Mouse (Mus musculus): ENCODE measurements at regions not wholly inside any gene's neighbourhood (a gene's known extent, or its start where the extent isn't known, plus 50 kb on each side); places are given as distances from the start of the nearest gene placed in this dataset.

DNA sequence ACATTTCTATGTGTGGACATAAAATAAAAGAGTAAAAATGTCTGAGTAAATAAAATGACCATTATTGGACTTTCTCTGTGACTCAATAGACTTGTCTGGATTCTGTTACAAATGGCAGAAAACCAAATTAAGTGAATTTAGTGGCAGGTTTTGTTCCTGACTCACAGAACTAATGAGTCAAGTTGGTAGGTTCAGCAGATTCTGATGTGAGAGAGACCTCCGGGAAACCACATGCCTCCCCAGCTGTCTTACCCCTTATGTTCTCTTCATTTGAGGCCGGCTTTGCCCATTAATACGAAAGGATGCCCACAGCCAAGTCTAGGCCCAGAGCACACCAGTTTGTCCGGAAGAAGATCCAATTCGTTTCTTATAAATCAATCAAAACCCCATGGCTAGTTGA, 59.4 kb upstream of the Rbms1 start:
- Histone ChIP-seq H3K27me3 (replicated peaks) (no peaks in the 10 kb centered on the region), H3K4me1 (ENCODE audit: control insufficient read depth in 1 of 2, insufficient read depth in 2 of 2) (no peaks in the 10 kb centered on the region), H3K36me3 (replicated peaks in 1 of 2; ENCODE audit: control insufficient read depth in 1 of 2, insufficient read depth in 1 of 2, low read length in 1 of 2) (no peaks in the 10 kb centered on the region), H3K79me2 (replicated peaks; ENCODE audit: control insufficient read depth, extremely low read depth, insufficient read depth, poor library complexity, severe bottlenecking) (no peaks in the 10 kb centered on the region), H3K9me3 (replicated peaks; ENCODE audit: low read length) (no peaks in the 10 kb centered on the region), H3K4me2 (ENCODE audit: insufficient read depth, low read depth, poor library complexity, severe bottlenecking) (no peak overlapping the region), H3K9ac (ENCODE audit: insufficient read depth, low read depth) (no peak overlapping the region), H3K4me3 (replicated peaks in 1 of 3; ENCODE audit: low read depth in 2 of 3, low read length in 2 of 3, poor library complexity in 1 of 3) (no peak overlapping the region), H3K27ac (ENCODE audit: insufficient read depth, low read depth) (no peak overlapping the region)
- DNase-seq (ENCODE audit: extremely low read depth): no peak
- dilution Hi-C loops (cut with MboI; ENCODE audit: extremely low pct_ligation_motif_present, extremely low pct_unique_long_range_greater_than_20kb, low sequenced_read_pairs): no loop called here
- in situ Hi-C loops (cut with MboI; ENCODE audit: low pct_ligation_motif_present, low pct_unique_long_range_greater_than_20kb, low sequenced_read_pairs): no loop called here
- TF ChIP-seq RCOR1 (conservative IDR thresholded peaks at IDR 0.05; ENCODE audit: low read depth, low read length) (no peak), MAX (IDR thresholded peaks at IDR 0.05; ENCODE audit: low read length) (no peak), TCF12 (IDR thresholded peaks at IDR 0.05; ENCODE audit: low read depth, low read length) (no peak), GABPA (IDR thresholded peaks at IDR 0.05; ENCODE audit: insufficient replicate concordance, low read depth, low read length) (no peak), PAX5 (IDR thresholded peaks at IDR 0.05; ENCODE audit: low read length) (no peak), SMC3 (IDR thresholded peaks at IDR 0.05; ENCODE audit: low read depth, low read length) (no peak), MAZ (IDR thresholded peaks at IDR 0.05; ENCODE audit: low read depth, low read length) (no peak), SIN3A (IDR thresholded peaks at IDR 0.05; ENCODE audit: low read length) (no peak), CTCF (conservative IDR thresholded peaks at IDR 0.05 in 1 of 2, IDR thresholded peaks at IDR 0.05 in 1 of 2; ENCODE audit: low read depth in 2 of 2, low read length in 2 of 2) (no peak), MEF2A (IDR thresholded peaks at IDR 0.05; ENCODE audit: borderline replicate concordance, low read depth, low read length) (no peak), CHD2 (IDR thresholded peaks at IDR 0.05; ENCODE audit: low read length) (no peak), ZC3H11A (IDR thresholded peaks at IDR 0.05; ENCODE audit: low read depth, low read length) (no peak), IRF4 (IDR thresholded peaks at IDR 0.05; ENCODE audit: low read depth, low read length) (no peak)

DNA sequence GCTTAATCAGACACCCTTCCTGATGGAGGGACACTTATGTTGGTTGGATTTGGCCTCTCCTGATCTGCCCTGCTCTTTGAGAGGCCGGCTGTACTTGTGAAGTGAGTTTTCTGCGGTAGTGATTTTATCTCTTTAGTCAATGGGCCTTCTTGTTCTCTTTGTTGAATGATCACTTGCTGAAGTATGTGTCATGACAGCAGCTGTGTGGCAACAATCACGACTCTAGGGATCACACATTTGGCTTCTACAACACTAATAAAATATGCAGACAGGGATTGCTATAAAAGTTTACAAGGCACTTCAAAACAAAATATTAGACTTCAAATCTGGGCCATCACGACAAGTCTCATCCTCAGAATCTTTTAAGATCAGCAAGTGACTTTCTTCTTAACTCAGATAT, 57.8 kb upstream of the Rbms1 start:
- H3K4me3 ChIP-seq (replicated peaks in 1 of 3; ENCODE audit: low read depth in 2 of 3, low read length in 2 of 3, poor library complexity in 1 of 3): no peak overlapping the region
- H3K27ac ChIP-seq (ENCODE audit: insufficient read depth, low read depth): no peak overlapping the region
- H3K4me1 ChIP-seq (ENCODE audit: control insufficient read depth in 1 of 2, insufficient read depth in 2 of 2): no peaks in the 10 kb centered on the region
- in situ Hi-C loops (cut with MboI; ENCODE audit: low pct_ligation_motif_present, low pct_unique_long_range_greater_than_20kb, low sequenced_read_pairs) (no loop called here), dilution Hi-C loops (cut with MboI; ENCODE audit: extremely low pct_ligation_motif_present, extremely low pct_unique_long_range_greater_than_20kb, low sequenced_read_pairs) (no loop called here)
- H3K9me3 ChIP-seq (replicated peaks; ENCODE audit: low read length): no peaks in the 10 kb centered on the region
- no peaks in the 10 kb centered on the region for H3K27me3 ChIP-seq (replicated peaks)
- DNase-seq (ENCODE audit: extremely low read depth): no peak
- H3K9ac ChIP-seq (ENCODE audit: insufficient read depth, low read depth): no peak overlapping the region
- H3K4me2 ChIP-seq (ENCODE audit: insufficient read depth, low read depth, poor library complexity, severe bottlenecking): no peak overlapping the region
- H3K36me3 ChIP-seq (replicated peaks in 1 of 2; ENCODE audit: control insufficient read depth in 1 of 2, insufficient read depth in 1 of 2, low read length in 1 of 2): no peaks in the 10 kb centered on the region
- H3K79me2 ChIP-seq (replicated peaks; ENCODE audit: control insufficient read depth, extremely low read depth, insufficient read depth, poor library complexity, severe bottlenecking): no peaks in the 10 kb centered on the region
- no peak for TF ChIP-seq BHLHE40 (IDR thresholded peaks at IDR 0.05; ENCODE audit: low read depth, low read length)
- no peak for TF ChIP-seq EP300 (IDR thresholded peaks at IDR 0.05; ENCODE audit: low read length)
- TF ChIP-seq E2F4 (IDR thresholded peaks at IDR 0.05; ENCODE audit: insufficient replicate concordance, low read depth, low read length): no peak
- TF ChIP-seq KAT2A (IDR thresholded peaks at IDR 0.05; ENCODE audit: insufficient replicate concordance, low read length): no peak
- TF ChIP-seq PAX5 (IDR thresholded peaks at IDR 0.05; ENCODE audit: low read length): no peak
- no peak for TF ChIP-seq GABPA (IDR thresholded peaks at IDR 0.05; ENCODE audit: insufficient replicate concordance, low read depth, low read length)
